Mouse (Mus musculus) midbrain, embryonic 14.5 days (tissue): ENCODE measurements around the gene Cers5. TPM values are rescaled to one million over a fixed set of nuclear protein-coding genes. Genes with fewer than 3 reads are reported as not detected.

Experiments
- ATAC-seq: fragments of 200-750 bp; cut with Nextera tagmentation; 2 replicates; pipeline ENCODE4 v1.8.0; 2017; ENCODE audit warnings: moderate number of reproducible peaks, moderate library complexity; ENCODE audit not compliant: low FRiP score, low TSS enrichment
- DNase-seq: peaks from one replicate; pipeline ENCODE4 v3.0.0-alpha.2; 2015
- H3K27ac ChIP-seq: fragments of 300-500 bp; sonication (generic); replicated peaks from 2 replicates; pipeline ENCODE4 v1.5.1; 2014; ENCODE audit warnings: mild to moderate bottlenecking, low read depth, low read length, moderate library complexity
- H3K27me3 ChIP-seq: fragments of 300-500 bp; sonication (generic); 2 replicates; pipeline ENCODE4 v1.6.1; 2014; ENCODE audit warnings: low read length, control low read depth, mixed read lengths; ENCODE audit not compliant: control insufficient read depth, insufficient read depth
- H3K36me3 ChIP-seq: fragments of 300-500 bp; sonication (generic); 2 replicates; pipeline ENCODE4 v1.6.1; 2014; ENCODE audit warnings: low read length, control low read depth; ENCODE audit not compliant: control insufficient read depth, insufficient read depth
- H3K4me1 ChIP-seq: fragments of 300-500 bp; sonication (generic); 2 replicates; pipeline ENCODE4 v1.6.1; 2014; ENCODE audit warnings: mild to moderate bottlenecking, antibody characterized with exemption, low read length, control low read depth; ENCODE audit not compliant: control insufficient read depth, insufficient read depth
- H3K4me2 ChIP-seq: fragments of 300-500 bp; sonication (generic); 2 replicates; pipeline ENCODE4 v1.6.1; 2014; ENCODE audit warnings: mild to moderate bottlenecking, low read length, moderate library complexity
- H3K4me3 ChIP-seq: fragments of 300-500 bp; sonication (generic); replicated peaks from 2 replicates; pipeline ENCODE4 v1.5.1; 2014; ENCODE audit warnings: low read depth, low read length
- H3K9ac ChIP-seq: fragments of 300-500 bp; sonication (generic); replicated peaks from 2 replicates; pipeline ENCODE4 v1.6.1; 2014; ENCODE audit warnings: mild to moderate bottlenecking, low read length, moderate library complexity
- H3K9me3 ChIP-seq: fragments of 300-500 bp; sonication (generic); 2 replicates; pipeline ENCODE4 v1.6.1; 2016; ENCODE audit warnings: low read length, control low read depth, mixed read lengths; ENCODE audit not compliant: control insufficient read depth
- WGBS: fragments of 180-500 bp; shearing (Covaris S2); extraction: QIAGEN DNeasy Blood & Tissue Kit; methylation state at CpG from one replicate; pipeline ENCODE4 v1.1.7; 2014; 5-methylcytosine and 5-hydroxymethylcytosine counted together
- polyA plus RNA-seq: library from polyadenylated mRNA; unstranded; fragments of >200 nt; fragmentation: Nextera tagmentation; extraction: Ambion mirVana; gene quantifications from 2 replicates; pipeline ENCODE4 v1.2.1, GENCODE M21; 2014

The Cers5 gene
- polyA plus RNA-seq, 1 experiment from 2014 or later = 70.9 TPM

GRCm38 (mm10) chr15:99711491-99711890 is 61.2 kb downstream of the Cers5 start:
- no peak overlapping the region for H3K4me2 ChIP-seq
- no peak overlapping the region for H3K27ac ChIP-seq
- 81% methylated on average over 3 of the region's 3 CpGs for WGBS
- no peaks in the 10 kb centered on the region for H3K9me3 ChIP-seq
- no peaks in the 10 kb centered on the region for H3K27me3 ChIP-seq
- ATAC-seq (no peak), DNase-seq (no peak)
- no peak overlapping the region for H3K4me3 ChIP-seq
- H3K36me3 ChIP-seq = peaks cover 90% of the 10 kb centered on the region
- H3K9ac ChIP-seq = no peak overlapping the region
- H3K4me1 ChIP-seq = no peaks in the 10 kb centered on the region

GRCm38 (mm10) chr15:99710221-99711190 is 62.2 kb downstream of the Cers5 start:
- H3K4me3 ChIP-seq = no peak overlapping the region
- no peak for ATAC-seq
- no peaks in the 10 kb centered on the region for H3K27me3 ChIP-seq

DNA sequence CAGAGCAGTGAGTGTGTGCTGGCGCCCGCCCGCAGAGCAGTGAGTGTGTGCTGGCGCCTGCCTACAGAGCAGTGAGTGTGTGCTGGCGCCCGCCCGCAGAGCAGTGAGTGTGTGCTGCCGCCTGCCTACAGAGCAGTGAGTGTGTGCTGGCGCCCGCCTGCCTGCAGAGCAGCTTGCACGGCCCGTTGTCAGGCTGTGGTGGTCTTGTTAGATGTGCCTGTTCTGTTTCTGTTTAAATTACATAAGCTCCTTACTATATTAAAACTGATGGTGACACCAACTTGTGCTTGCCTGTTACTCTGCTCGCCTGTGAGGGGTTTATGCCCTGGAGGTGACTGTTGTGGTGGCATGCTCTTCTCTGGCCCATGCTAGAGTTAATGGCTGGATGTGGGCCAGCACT is 64.5 kb downstream of the Cers5 start:
- DNase-seq (no peak), ATAC-seq (no peak)
- Histone ChIP-seq H3K9ac (no peak overlapping the region), H3K4me2 (no peak overlapping the region), H3K27ac (no peak overlapping the region), H3K9me3 (no peaks in the 10 kb centered on the region), H3K27me3 (no peaks in the 10 kb centered on the region), H3K4me3 (no peak overlapping the region), H3K4me1 (peaks cover 18% of the 10 kb centered on the region), H3K36me3 (peaks cover 91% of the 10 kb centered on the region)
- WGBS = 97% methylated on average over 13 of the region's 13 CpGs

More at GRCm38 (mm10) chr15:99710221-99711190, 62.2 kb downstream of the Cers5 start:
- Histone ChIP-seq H3K9me3 (no peaks in the 10 kb centered on the region), H3K36me3 (peaks cover 91% of the 10 kb centered on the region), H3K4me2 (no peak overlapping the region), H3K9ac (no peak overlapping the region), H3K27ac (no peak overlapping the region), H3K4me1 (no peaks in the 10 kb centered on the region)
- 94% methylated on average over 10 of the region's 10 CpGs for WGBS
- no peak for DNase-seq

- H3K9ac ChIP-seq = peak within 1 kb of the TSS; percentile 99
- H3K4me2 ChIP-seq = peak within 1 kb of the TSS; percentile 98
- no peaks in the 10 kb centered on the region for H3K27me3 ChIP-seq
- peak within 1 kb of the TSS; percentile 99 for H3K27ac ChIP-seq
- no peaks in the 10 kb centered on the region for H3K9me3 ChIP-seq
- peaks cover 66% of the 10 kb centered on the region for H3K36me3 ChIP-seq
- ATAC-seq (no peak), DNase-seq (peak; percentile 77)
- WGBS = 59% methylated on average over 11 of the region's 11 CpGs
- H3K4me3 ChIP-seq = peak within 1 kb of the TSS; percentile 85
- H3K4me1 ChIP-seq = peaks cover 22% of the 10 kb centered on the region
These were observed 67.1 kb downstream of the Cers5 start, which contains the start of gene Gm17349 for GRCm38 (mm10) chr15:99705440-99706048. Gm17349 (minus strand) TSS chr15:99705490.

- 14% methylated on average over 7 of the region's 7 CpGs for WGBS
- peak overlapping the region; percentile 85 for H3K4me3 ChIP-seq
- H3K4me2 ChIP-seq = peak overlapping the region; percentile 98
- peak; percentile 52 for DNase-seq
- no peaks in the 10 kb centered on the region for H3K9me3 ChIP-seq
- H3K27me3 ChIP-seq = no peaks in the 10 kb centered on the region
- ATAC-seq = no peak
- H3K36me3 ChIP-seq = peaks cover 64% of the 10 kb centered on the region
- peak overlapping the region; percentile 99 for H3K27ac ChIP-seq
- peak overlapping the region; percentile 99; the same call in 1 of the 2 replicates for H3K9ac ChIP-seq
- H3K4me1 ChIP-seq = peaks cover 22% of the 10 kb centered on the region
These were observed 67.8 kb downstream of the Cers5 start for GRCm38 (mm10) chr15:99704881-99705280.

DNA sequence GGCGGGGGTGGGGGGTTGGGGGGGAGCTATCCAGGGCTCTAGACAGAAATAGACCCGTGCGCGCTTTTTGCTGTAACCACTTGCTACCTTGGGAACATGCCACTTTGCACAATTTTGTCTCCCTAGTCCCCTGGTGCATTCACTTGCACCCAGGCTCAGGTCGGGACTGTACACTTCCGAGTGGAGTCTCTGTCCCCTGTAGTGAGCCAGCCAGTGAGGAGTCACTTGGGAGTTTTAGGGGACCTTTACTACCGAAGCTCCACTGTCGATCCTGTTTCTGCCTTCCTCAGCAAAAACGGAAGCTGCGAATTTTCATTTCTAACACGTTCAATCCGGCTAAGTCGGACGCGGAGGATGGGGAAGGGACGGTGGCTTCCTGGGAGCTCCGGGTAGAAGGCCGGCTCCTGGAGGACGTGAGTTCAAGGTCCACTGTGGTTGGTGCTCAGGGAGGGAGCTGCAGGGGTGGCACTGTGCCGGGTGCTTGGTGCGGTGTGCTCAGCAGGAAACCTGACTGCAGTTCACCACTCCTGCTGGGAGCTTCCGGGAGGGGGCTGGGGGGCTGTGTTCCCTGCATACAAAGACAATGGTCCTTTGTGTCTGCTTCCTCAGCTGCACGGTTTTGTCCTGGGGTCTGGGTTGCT is 68.5 kb downstream of the Cers5 start:
- H3K27me3 ChIP-seq = no peaks in the 10 kb centered on the region
- peaks cover 22% of the 10 kb centered on the region for H3K4me1 ChIP-seq
- ATAC-seq = no peak
- no peak for DNase-seq
- peak overlapping the region; percentile 99 for H3K9ac ChIP-seq
- no peaks in the 10 kb centered on the region for H3K9me3 ChIP-seq
- H3K4me2 ChIP-seq = peak overlapping the region; percentile 98
- H3K36me3 ChIP-seq = peaks cover 64% of the 10 kb centered on the region
- peak overlapping the region; percentile 85 for H3K4me3 ChIP-seq
- 16% methylated on average over 23 of the region's 23 CpGs for WGBS
- H3K27ac ChIP-seq = peak overlapping the region; percentile 99

GRCm38 (mm10) chr15:99703676-99704040 is 69.0 kb downstream of the Cers5 start:
- WGBS = 55% methylated on average over 5 of the region's 5 CpGs
- peak overlapping the region; percentile 85 for H3K4me3 ChIP-seq
- H3K4me2 ChIP-seq = peak overlapping the region; percentile 98
- DNase-seq (no peak), ATAC-seq (no peak)
- peaks cover 22% of the 10 kb centered on the region for H3K4me1 ChIP-seq
- H3K27me3 ChIP-seq = no peaks in the 10 kb centered on the region
- H3K9ac ChIP-seq = peak overlapping the region; percentile 99
- no peaks in the 10 kb centered on the region for H3K9me3 ChIP-seq
- peaks cover 64% of the 10 kb centered on the region for H3K36me3 ChIP-seq
- H3K27ac ChIP-seq = peak overlapping the region; percentile 99

DNA sequence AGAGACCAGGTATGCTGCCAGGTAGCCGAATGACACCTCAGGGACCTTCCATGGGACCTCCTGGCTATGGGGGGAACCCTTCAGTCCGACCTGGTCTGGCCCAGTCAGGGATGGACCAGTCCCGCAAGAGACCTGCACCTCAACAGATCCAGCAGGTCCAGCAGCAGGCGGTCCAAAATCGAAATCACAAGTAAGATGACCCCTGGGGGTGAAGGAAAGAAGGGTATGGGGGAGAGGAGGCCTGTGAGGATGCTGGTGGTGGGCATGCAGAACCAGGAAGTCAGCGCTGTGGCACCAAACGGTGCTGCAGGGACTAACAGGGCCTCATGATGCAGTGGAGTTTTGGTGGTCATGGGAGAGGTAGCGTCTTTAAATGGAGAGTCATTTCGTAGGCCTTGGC is 69.6 kb downstream of the Cers5 start:
- no peaks in the 10 kb centered on the region for H3K27me3 ChIP-seq
- peak overlapping the region; percentile 99 for H3K27ac ChIP-seq
- no peaks in the 10 kb centered on the region for H3K9me3 ChIP-seq
- peak overlapping the region; percentile 98 for H3K4me2 ChIP-seq
- peaks cover 63% of the 10 kb centered on the region for H3K36me3 ChIP-seq
- no peak for ATAC-seq
- H3K9ac ChIP-seq = peak overlapping the region; percentile 99
- 54% methylated on average over 9 of the region's 9 CpGs for WGBS
- DNase-seq = no peak
- H3K4me3 ChIP-seq = peak overlapping the region; percentile 85
- peaks cover 22% of the 10 kb centered on the region for H3K4me1 ChIP-seq
